Mouse (Mus musculus) liver, embryonic 14.5 days (tissue): ENCODE results near the gene Ppa2. TPM values are rescaled to one million over a fixed set of nuclear protein-coding genes. Genes with fewer than 3 reads are reported as not detected.

Experiments
- ATAC-seq: fragments of 200-750 bp; cut with Nextera tagmentation; 2 replicates; pipeline ENCODE4 v1.8.0; 2017; ENCODE audit warnings: moderate number of reproducible peaks, mild to moderate bottlenecking, moderate library complexity; ENCODE audit not compliant: insufficient read depth
- DNase-seq, 3 experiments: peaks; one replicate each; pipeline ENCODE4 v3.0.0-alpha.2; 2012 to 2013; ENCODE audit warnings: low read depth in 3 of 3, low spot score in 3 of 3
- H3K27ac ChIP-seq: fragments of 300-500 bp; sonication (generic); 2 replicates; pipeline ENCODE4 v1.5.1; 2014; ENCODE audit warnings: moderate library complexity, mild to moderate bottlenecking, control low read depth, inconsistent platforms
- H3K27me3 ChIP-seq: fragments of 300-500 bp; sonication (generic); 2 replicates; pipeline ENCODE4 v1.6.1; 2014; ENCODE audit warnings: mild to moderate bottlenecking, low read length, moderate library complexity; ENCODE audit not compliant: control insufficient read depth, insufficient read depth
- H3K36me3 ChIP-seq: fragments of 300-500 bp; sonication (generic); replicated peaks from 2 replicates; pipeline ENCODE4 v1.6.1; 2014; ENCODE audit warnings: low read depth; ENCODE audit not compliant: control insufficient read depth, insufficient read depth
- H3K4me1 ChIP-seq, 2 experiments: fragments of 200-500 bp in 1 of 2; fragments of 300-500 bp in 1 of 2; sonication (generic) in 1 of 2; replicated peaks; 2 replicates each; pipeline ENCODE4 v1.6.1; 2012 to 2014; ENCODE audit warnings: antibody characterized with exemption in 1 of 2, inconsistent platforms in 1 of 2, low read length in 1 of 2; ENCODE audit not compliant: control insufficient read depth in 2 of 2, insufficient read depth in 2 of 2
- H3K4me2 ChIP-seq: fragments of 300-500 bp; sonication (generic); 2 replicates; pipeline ENCODE4 v1.6.1; 2014; ENCODE audit warnings: low read depth, mild to moderate bottlenecking, control low read depth, moderate library complexity
- H3K4me3 ChIP-seq, 2 experiments: fragments of 200-500 bp in 1 of 2; fragments of 300-500 bp in 1 of 2; sonication (generic) in 1 of 2; 2 replicates each; pipeline ENCODE4 v1.5.1; 2012 to 2014; ENCODE audit warnings: low read depth in 2 of 2, low read length in 2 of 2, mild to moderate bottlenecking in 2 of 2, control low read depth in 1 of 2, inconsistent platforms in 1 of 2, moderate library complexity in 1 of 2; ENCODE audit not compliant: insufficient read depth in 1 of 2
- H3K9ac ChIP-seq: fragments of 300-500 bp; sonication (generic); replicated peaks from 2 replicates; pipeline ENCODE4 v1.6.1; 2014; ENCODE audit warnings: mild to moderate bottlenecking, control low read depth, moderate library complexity
- H3K9me3 ChIP-seq: fragments of 300-500 bp; sonication (generic); 2 replicates; pipeline ENCODE4 v1.6.1; 2016; ENCODE audit warnings: low read length, mixed read lengths; ENCODE audit not compliant: control insufficient read depth
- CTCF ChIP-seq: IDR thresholded peaks from 2 replicates; pipeline ENCODE4 v1.5.1; 2016; ENCODE audit warnings: antibody characterized with exemption, low read depth, control low read depth
- EP300 ChIP-seq: IDR thresholded peaks from 2 replicates; pipeline ENCODE4 v1.6.1; 2016; ENCODE audit warnings: antibody characterized with exemption, low read depth
- WGBS: fragments of 180-500 bp; shearing (Covaris S2); extraction: QIAGEN DNeasy Blood & Tissue Kit; methylation state at CpG from one replicate; pipeline ENCODE4 v1.1.7; 2014; ENCODE audit not compliant: insufficient replicate concordance; 5-methylcytosine and 5-hydroxymethylcytosine counted together
- polyA plus RNA-seq, 2 experiments: library from polyadenylated mRNA; depleted of rRNA in 1 of 2; stranded (reverse) in 1 of 2; unstranded in 1 of 2; fragments of >200 nt; fragmentation: Nextera tagmentation in 1 of 2; extraction: Ambion mirVana in 1 of 2; gene quantifications; 2 replicates each; pipeline versions ENCODE4 v1.2.1 to v1.2.3; 2012 to 2014

Ppa2 gene
- polyA plus RNA-seq, 2 experiments, result 18.4 to 42.1 TPM

- DNase-seq, result no peak
Measured at GRCm38 (mm10) chr3:133318596-133318995, 8.7 kb downstream of the Ppa2 start.

GRCm38 (mm10) chr3:133319795-133320194 lies 9.9 kb downstream of the Ppa2 start:
- H3K9me3 ChIP-seq, result no peaks in the 10 kb centered on the region
- TF ChIP-seq EP300 (no peak), CTCF (no peak)
- H3K9ac ChIP-seq, result no peak overlapping the region
- H3K4me1 ChIP-seq, result no peaks in the 10 kb centered on the region
- no peak overlapping the region for H3K4me2 ChIP-seq
- H3K36me3 ChIP-seq, result no peaks in the 10 kb centered on the region
- no peaks in the 10 kb centered on the region for H3K27me3 ChIP-seq
- no peak overlapping the region for H3K27ac ChIP-seq
- WGBS, result 85% methylated on average over 7 of the region's 7 CpGs
- ATAC-seq (no peak), DNase-seq (no peak)
- no peak overlapping the region for H3K4me3 ChIP-seq

More at GRCm38 (mm10) chr3:133318596-133318995, 8.7 kb downstream of the Ppa2 start:
- ATAC-seq, result no peak
- Histone ChIP-seq H3K4me2 (no peak overlapping the region), H3K4me1 (no peaks in the 10 kb centered on the region), H3K27me3 (no peaks in the 10 kb centered on the region), H3K36me3 (no peaks in the 10 kb centered on the region), H3K9me3 (no peaks in the 10 kb centered on the region), H3K27ac (no peak overlapping the region), H3K4me3 (no peak overlapping the region), H3K9ac (no peak overlapping the region)
- TF ChIP-seq EP300 (no peak), CTCF (no peak)
- WGBS, result 75% methylated on average over 15 of the region's 15 CpGs

- H3K9ac ChIP-seq, result no peak overlapping the region
- H3K27ac ChIP-seq, result no peak overlapping the region
- TF ChIP-seq CTCF (no peak), EP300 (no peak)
- DNase-seq (no peak), ATAC-seq (no peak)
- H3K36me3 ChIP-seq, result no peaks in the 10 kb centered on the region
- H3K4me3 ChIP-seq, result no peak overlapping the region
- H3K9me3 ChIP-seq, result no peaks in the 10 kb centered on the region
- WGBS, result 80% methylated on average over 6 of the region's 6 CpGs
- H3K4me1 ChIP-seq, result no peaks in the 10 kb centered on the region
- H3K4me2 ChIP-seq, result no peak overlapping the region
- no peaks in the 10 kb centered on the region for H3K27me3 ChIP-seq
Measured at GRCm38 (mm10) chr3:133320313-133320712, 10.4 kb downstream of the Ppa2 start.

- Histone ChIP-seq H3K27me3 (no peaks in the 10 kb centered on the region), H3K4me2 (no peak overlapping the region), H3K36me3 (no peaks in the 10 kb centered on the region), H3K9ac (no peak overlapping the region), H3K27ac (no peak overlapping the region), H3K4me1 (no peaks in the 10 kb centered on the region), H3K9me3 (no peaks in the 10 kb centered on the region), H3K4me3 (no peak overlapping the region)
- no peak for ATAC-seq
- no peak for DNase-seq
- 89% methylated on average over 10 of the region's 10 CpGs for WGBS
- TF ChIP-seq CTCF (no peak), EP300 (no peak)
Measured at GRCm38 (mm10) chr3:133321928-133322327, 12.0 kb downstream of the Ppa2 start.

- TF ChIP-seq EP300 (no peak), CTCF (peak; percentile 73)
- 51% methylated on average over 4 of the region's 4 CpGs for WGBS
- DNase-seq, result no peak
Measured at GRCm38 (mm10) chr3:133322552-133322951, 12.6 kb downstream of the Ppa2 start.

More at GRCm38 (mm10) chr3:133322552-133322951, 12.6 kb downstream of the Ppa2 start:
- Histone ChIP-seq H3K9me3 (no peaks in the 10 kb centered on the region), H3K4me3 (no peak overlapping the region), H3K9ac (no peak overlapping the region), H3K4me2 (no peak overlapping the region), H3K36me3 (no peaks in the 10 kb centered on the region), H3K4me1 (no peaks in the 10 kb centered on the region), H3K27ac (no peak overlapping the region), H3K27me3 (no peaks in the 10 kb centered on the region)
- no peak for ATAC-seq
